Mouse (Mus musculus): ENCODE results near the gene Lmf1. TPM values are rescaled to one million over a fixed set of nuclear protein-coding genes. Genes with fewer than 3 reads are reported as not detected.

Lmf1 gene
- polyA plus RNA-seq, 1 experiment from 2014 or later, result 31.4 TPM

DNA sequence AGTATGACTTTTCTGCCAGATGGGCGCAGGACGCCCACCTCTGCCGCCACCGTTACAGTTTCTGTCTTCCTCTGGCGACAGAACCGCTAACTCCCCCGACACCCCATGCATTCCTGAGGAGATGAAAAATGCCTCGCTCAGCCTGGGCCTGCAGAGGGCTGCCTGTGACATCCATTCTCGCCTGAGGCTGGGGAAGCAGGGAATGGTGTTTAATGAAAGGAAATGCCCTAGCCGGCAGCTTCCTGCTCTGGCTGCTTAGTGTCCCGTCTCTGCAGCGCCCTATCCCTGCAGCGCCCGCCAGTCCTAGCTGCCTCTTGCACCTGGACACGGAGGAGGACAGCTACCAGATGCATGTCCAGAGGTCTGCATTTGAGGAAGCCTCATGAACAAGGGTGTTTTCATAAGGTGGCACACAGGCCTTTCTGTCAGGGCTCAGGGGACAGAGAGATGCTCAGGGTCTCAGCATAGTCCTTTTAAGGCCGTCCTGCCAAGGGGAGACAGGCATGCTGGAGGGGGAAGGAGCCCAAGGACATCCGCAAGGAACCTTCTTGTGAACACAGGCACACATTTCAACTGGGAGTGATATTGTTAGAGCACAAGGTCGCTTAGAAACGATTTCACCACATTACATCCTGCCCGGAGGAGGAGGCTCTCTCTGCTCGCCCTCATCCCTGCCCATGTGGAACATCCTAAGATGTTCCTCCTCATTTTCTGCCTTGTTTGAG is 22.1 kb upstream of the Lmf1 start:
- Histone ChIP-seq H3K9me3 (replicated peaks) (no peaks in the 10 kb centered on the region), H3K4me2 (replicated peaks) (peak overlapping the region; percentile 63), H3K4me3 (replicated peaks) (peak overlapping the region; percentile 30), H3K36me3 (no peaks in the 10 kb centered on the region), H3K4me1 (peaks cover 27% of the 10 kb centered on the region), H3K9ac (peak overlapping the region; percentile 4; the same call in 1 of the 2 replicates), H3K27me3 (no peaks in the 10 kb centered on the region), H3K27ac (replicated peaks) (peak overlapping the region; percentile 44; the same call in 1 of the 2 replicates)
- 9% methylated on average over 21 of the region's 21 CpGs for WGBS
- no peak for ATAC-seq (ENCODE audit: insufficient number of reproducible peaks, low FRiP score, low TSS enrichment, low read depth)

- no peak overlapping the region for H3K9ac ChIP-seq
- H3K36me3 ChIP-seq, result no peaks in the 10 kb centered on the region
- no peak for ATAC-seq (ENCODE audit: insufficient number of reproducible peaks, low FRiP score, low TSS enrichment, low read depth)
- H3K4me1 ChIP-seq, result peaks cover 27% of the 10 kb centered on the region
- H3K4me3 ChIP-seq (replicated peaks), result no peak overlapping the region
- no peak overlapping the region for H3K27ac ChIP-seq (replicated peaks)
- no peaks in the 10 kb centered on the region for H3K27me3 ChIP-seq
- WGBS, result 36% methylated on average over 4 of the region's 4 CpGs
- no peak overlapping the region for H3K4me2 ChIP-seq (replicated peaks)
- H3K9me3 ChIP-seq (replicated peaks), result no peaks in the 10 kb centered on the region
These were observed 19.3 kb upstream of the Lmf1 start for GRCm38 (mm10) chr17:25559634-25560033.

DNA sequence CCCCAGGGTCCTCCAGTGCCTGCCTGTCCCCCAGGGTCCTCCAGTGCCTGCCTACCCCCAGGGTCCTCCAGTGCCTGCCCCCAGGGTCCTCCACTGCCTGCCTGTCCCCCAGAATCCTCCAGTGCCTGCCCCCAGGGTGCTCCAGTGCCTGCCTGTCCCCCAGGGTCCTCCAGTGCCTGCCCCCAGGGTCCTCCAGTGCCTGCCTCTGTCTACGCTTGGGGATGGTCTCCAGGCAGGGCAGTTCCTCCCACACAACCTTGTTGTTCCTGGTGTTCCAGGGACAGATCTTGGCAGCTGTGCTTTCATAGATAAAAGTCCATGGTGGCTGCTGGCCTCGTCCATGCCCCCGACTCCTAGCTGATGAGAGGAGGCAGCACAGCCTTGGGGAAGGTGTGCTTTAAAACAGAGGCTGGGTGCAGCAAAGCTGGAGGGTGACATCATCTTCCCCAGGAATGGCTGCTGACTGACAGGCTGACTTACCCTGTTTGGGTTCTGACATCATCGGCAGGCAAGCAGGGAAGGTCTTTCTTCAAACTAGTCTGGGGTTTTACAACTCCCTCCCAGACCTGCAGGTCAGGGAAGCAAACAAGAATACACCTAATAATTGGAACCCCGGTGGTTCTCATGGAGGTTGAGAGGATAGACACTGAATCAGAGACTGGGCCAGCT is 18.2 kb upstream of the Lmf1 start:
- Histone ChIP-seq H3K4me2 (replicated peaks) (no peak overlapping the region), H3K27ac (replicated peaks) (no peak overlapping the region)

GRCm38 (mm10) chr17:25561223-25562028 is 17.5 kb upstream of the Lmf1 start:
- no peak overlapping the region for H3K4me3 ChIP-seq (replicated peaks)
- no peak overlapping the region for H3K9ac ChIP-seq
- H3K4me2 ChIP-seq (replicated peaks), result no peak overlapping the region
- no peaks in the 10 kb centered on the region for H3K9me3 ChIP-seq (replicated peaks)
- no peaks in the 10 kb centered on the region for H3K27me3 ChIP-seq
- H3K36me3 ChIP-seq, result no peaks in the 10 kb centered on the region
- no peak for ATAC-seq (ENCODE audit: insufficient number of reproducible peaks, low FRiP score, low TSS enrichment, low read depth)
- peaks cover 16% of the 10 kb centered on the region for H3K4me1 ChIP-seq
- WGBS, result 78% methylated on average over 16 of the region's 16 CpGs
- H3K27ac ChIP-seq (replicated peaks), result no peak overlapping the region

More for the DNA sequence above, 18.2 kb upstream of the Lmf1 start:
- Histone ChIP-seq H3K4me3 (replicated peaks) (no peak overlapping the region), H3K9me3 (replicated peaks) (no peaks in the 10 kb centered on the region), H3K4me1 (peaks cover 23% of the 10 kb centered on the region), H3K27me3 (no peaks in the 10 kb centered on the region), H3K36me3 (no peaks in the 10 kb centered on the region), H3K9ac (no peak overlapping the region)
- no peak for ATAC-seq (ENCODE audit: insufficient number of reproducible peaks, low FRiP score, low TSS enrichment, low read depth)
- WGBS, result 58% methylated on average over 5 of the region's 5 CpGs

GRCm38 (mm10) chr17:25564481-25564880 is 14.4 kb upstream of the Lmf1 start:
- Histone ChIP-seq H3K9ac (no peak overlapping the region), H3K4me2 (replicated peaks) (no peak overlapping the region), H3K4me1 (peaks cover 22% of the 10 kb centered on the region), H3K4me3 (replicated peaks) (no peak overlapping the region), H3K36me3 (no peaks in the 10 kb centered on the region), H3K27me3 (peaks cover 13% of the 10 kb centered on the region; the same call in 1 of the 2 replicates), H3K9me3 (replicated peaks) (no peaks in the 10 kb centered on the region), H3K27ac (replicated peaks) (no peak overlapping the region)
- WGBS, result 75% methylated on average over 5 of the region's 5 CpGs
- ATAC-seq (ENCODE audit: insufficient number of reproducible peaks, low FRiP score, low TSS enrichment, low read depth), result no peak

DNA sequence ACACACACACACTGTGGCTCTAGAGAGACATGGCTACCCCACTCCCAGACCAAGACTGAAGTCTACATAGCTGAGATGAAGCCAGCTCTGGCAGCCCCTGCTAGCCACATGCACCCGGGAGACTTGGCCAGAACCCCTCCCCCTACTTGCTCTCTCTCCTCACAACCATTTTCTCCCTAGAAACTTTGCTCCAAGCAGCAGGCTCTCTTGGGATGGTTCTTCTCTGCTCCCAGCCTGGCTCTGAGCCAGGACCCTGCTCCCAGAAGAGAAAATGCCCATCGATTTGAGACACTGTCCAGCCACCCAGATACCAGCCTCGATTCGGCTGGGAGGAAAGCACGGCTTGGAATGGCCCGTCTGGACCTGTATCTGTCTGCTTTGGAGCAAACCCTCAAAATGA is 13.6 kb upstream of the Lmf1 start:
- no peaks in the 10 kb centered on the region for H3K36me3 ChIP-seq
- no peaks in the 10 kb centered on the region for H3K9me3 ChIP-seq (replicated peaks)
- 27% methylated on average over 6 of the region's 6 CpGs for WGBS
- no peak for ATAC-seq (ENCODE audit: insufficient number of reproducible peaks, low FRiP score, low TSS enrichment, low read depth)
- no peak overlapping the region for H3K4me2 ChIP-seq (replicated peaks)
- H3K4me3 ChIP-seq (replicated peaks), result no peak overlapping the region
- no peak overlapping the region for H3K9ac ChIP-seq
- peaks cover 29% of the 10 kb centered on the region for H3K4me1 ChIP-seq
- H3K27me3 ChIP-seq, result peaks cover 20% of the 10 kb centered on the region; the same call in 1 of the 2 replicates
- H3K27ac ChIP-seq (replicated peaks), result no peak overlapping the region

GRCm38 (mm10) chr17:25565860-25566600 is 12.9 kb upstream of the Lmf1 start:
- peaks cover 37% of the 10 kb centered on the region for H3K4me1 ChIP-seq
- no peak overlapping the region for H3K4me2 ChIP-seq (replicated peaks)
- no peaks in the 10 kb centered on the region for H3K9me3 ChIP-seq (replicated peaks)
- H3K27ac ChIP-seq (replicated peaks), result no peak overlapping the region
- WGBS, result 71% methylated on average over 17 of the region's 17 CpGs
- no peak overlapping the region for H3K4me3 ChIP-seq (replicated peaks)
- H3K9ac ChIP-seq, result no peak overlapping the region
- H3K36me3 ChIP-seq, result no peaks in the 10 kb centered on the region
- ATAC-seq (ENCODE audit: insufficient number of reproducible peaks, low FRiP score, low TSS enrichment, low read depth), result no peak
- H3K27me3 ChIP-seq, result peaks cover 22% of the 10 kb centered on the region; the same call in 1 of the 2 replicates

DNA sequence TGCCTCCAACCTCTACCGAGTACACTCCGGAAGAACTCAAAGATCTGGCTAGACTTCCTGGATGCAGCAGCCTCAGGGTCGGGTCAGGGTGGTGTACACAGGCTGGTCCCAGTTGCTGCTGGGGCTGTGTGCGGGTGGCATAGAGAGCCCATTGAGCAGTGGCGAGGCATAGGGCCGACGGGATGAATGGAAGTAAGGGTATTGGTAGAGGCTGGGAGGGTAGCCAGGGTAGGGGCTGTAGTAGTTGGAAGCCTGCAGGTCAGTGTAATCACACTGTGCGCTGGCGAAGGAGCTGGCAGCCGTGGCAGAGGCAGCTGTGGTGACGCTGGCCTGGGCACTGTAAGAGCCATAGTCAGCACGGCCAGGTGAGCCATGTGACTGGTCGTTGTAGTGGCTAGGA is 11.6 kb upstream of the Lmf1 start:
- Histone ChIP-seq H3K27me3 (peaks cover 30% of the 10 kb centered on the region), H3K4me3 (replicated peaks) (no peak overlapping the region), H3K4me1 (peaks cover 42% of the 10 kb centered on the region), H3K4me2 (replicated peaks) (no peak overlapping the region; the same call in 1 of the 2 replicates), H3K36me3 (no peaks in the 10 kb centered on the region), H3K9me3 (replicated peaks) (no peaks in the 10 kb centered on the region), H3K27ac (replicated peaks) (no peak overlapping the region; the same call in 1 of the 2 replicates), H3K9ac (no peak overlapping the region)
- 81% methylated on average over 13 of the region's 13 CpGs for whole genome bisulfite sequencing
- no peak for ATAC-seq (ENCODE audit: insufficient number of reproducible peaks, low FRiP score, low TSS enrichment, low read depth)

GRCm38 (mm10) chr17:25567745-25568144 is 11.1 kb upstream of the Lmf1 start:
- peak overlapping the region; percentile 93 for H3K4me2 ChIP-seq (replicated peaks)
- H3K27me3 ChIP-seq, result peaks cover 33% of the 10 kb centered on the region
- H3K9me3 ChIP-seq (replicated peaks), result no peaks in the 10 kb centered on the region
- H3K4me1 ChIP-seq, result peaks cover 42% of the 10 kb centered on the region
- no peak overlapping the region; the same call in 1 of the 2 replicates for H3K27ac ChIP-seq (replicated peaks)
- peak; percentile 25; the same call in 1 of the 2 replicates for ATAC-seq (ENCODE audit: insufficient number of reproducible peaks, low FRiP score, low TSS enrichment, low read depth)
- H3K9ac ChIP-seq, result no peak overlapping the region
- 0 out of 2 replicates have a peak overlapping the region, but pooled peaks have one; percentile 54 for H3K4me3 ChIP-seq (replicated peaks)
- WGBS, result 24% methylated on average over 14 of the region's 14 CpGs
- no peaks in the 10 kb centered on the region for H3K36me3 ChIP-seq

GRCm38 (mm10) chr17:25568206-25568605 is 10.7 kb upstream of the Lmf1 start:
- Histone ChIP-seq H3K36me3 (no peaks in the 10 kb centered on the region), H3K4me2 (replicated peaks) (peak overlapping the region; percentile 93), H3K4me1 (peaks cover 42% of the 10 kb centered on the region), H3K9me3 (replicated peaks) (no peaks in the 10 kb centered on the region), H3K27ac (replicated peaks) (no peak overlapping the region), H3K27me3 (peaks cover 33% of the 10 kb centered on the region), H3K9ac (no peak overlapping the region), H3K4me3 (replicated peaks) (peak overlapping the region; percentile 54)
- 30% methylated on average over 10 of the region's 10 CpGs for WGBS
- peak; percentile 37 for ATAC-seq (ENCODE audit: insufficient number of reproducible peaks, low FRiP score, low TSS enrichment, low read depth)

Measured in embryonic facial prominence, embryonic 15.5 days (tissue).